Mouse (Mus musculus) lung, postnatal 36 days (tissue): Measurements from ENCODE around the gene Arpc5l.
A peak's percentile ranks its signal among the peaks of the same experiment; 100 is the strongest.

Source experiments
- DNase-seq: peaks from one replicate; pipeline ENCODE4 v3.0.0; 2022; ENCODE audit warnings: mixed read lengths

Gene Arpc5l

DNA sequence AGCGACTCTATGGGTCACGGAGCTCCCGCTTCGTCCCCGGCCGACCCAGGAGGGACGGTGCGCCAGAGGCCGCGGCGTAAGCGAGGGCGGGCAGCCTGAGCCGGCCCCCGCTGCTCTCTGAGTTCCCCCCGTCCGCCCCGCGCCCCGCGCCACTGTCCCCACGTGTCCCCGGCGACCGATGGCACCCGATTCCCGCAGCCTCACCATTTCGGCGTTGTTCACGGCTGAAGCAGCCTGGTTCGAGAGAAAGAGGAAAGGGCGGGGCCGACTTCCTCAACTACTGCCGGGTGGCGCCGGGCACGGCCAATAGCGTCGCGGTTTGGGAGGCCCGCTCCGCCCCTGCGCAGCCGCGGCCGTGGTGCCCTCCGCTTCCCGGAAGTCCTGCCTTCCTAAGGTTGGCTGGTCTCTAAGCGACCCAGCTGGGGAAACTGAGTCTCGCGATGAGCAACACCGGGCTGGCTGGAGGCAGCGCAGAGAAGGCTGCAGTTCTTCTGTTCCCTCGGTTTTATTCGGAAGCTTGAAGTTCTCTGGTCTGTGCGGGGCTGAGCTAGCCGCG, at the start of gene Arpc5l:
Gene Arpc5l (plus strand): TSS at position 469 of the 556 bp plus-strand sequence.
- DNase-seq = peak; percentile 96

DNA sequence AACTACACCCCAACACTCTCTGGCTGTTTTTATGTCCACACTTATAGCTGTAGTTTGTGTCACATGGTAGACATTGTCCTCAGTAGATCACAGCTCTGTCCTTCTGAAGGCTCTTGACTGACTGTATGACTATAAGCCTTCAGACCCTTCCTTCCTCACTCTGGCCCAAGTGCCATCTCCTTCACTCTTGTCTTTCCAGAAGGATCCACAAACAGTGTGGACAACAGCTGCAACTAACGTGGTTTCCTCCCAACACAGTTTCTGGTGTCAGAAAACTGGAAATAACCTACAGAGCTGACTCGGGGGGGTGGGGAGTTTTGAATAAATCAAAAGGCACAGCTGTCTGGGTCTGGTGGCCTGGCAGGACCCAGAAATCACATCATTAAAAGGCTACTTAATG, 49.1 kb upstream of the Arpc5l start:
- no peak for DNase-seq

DNA sequence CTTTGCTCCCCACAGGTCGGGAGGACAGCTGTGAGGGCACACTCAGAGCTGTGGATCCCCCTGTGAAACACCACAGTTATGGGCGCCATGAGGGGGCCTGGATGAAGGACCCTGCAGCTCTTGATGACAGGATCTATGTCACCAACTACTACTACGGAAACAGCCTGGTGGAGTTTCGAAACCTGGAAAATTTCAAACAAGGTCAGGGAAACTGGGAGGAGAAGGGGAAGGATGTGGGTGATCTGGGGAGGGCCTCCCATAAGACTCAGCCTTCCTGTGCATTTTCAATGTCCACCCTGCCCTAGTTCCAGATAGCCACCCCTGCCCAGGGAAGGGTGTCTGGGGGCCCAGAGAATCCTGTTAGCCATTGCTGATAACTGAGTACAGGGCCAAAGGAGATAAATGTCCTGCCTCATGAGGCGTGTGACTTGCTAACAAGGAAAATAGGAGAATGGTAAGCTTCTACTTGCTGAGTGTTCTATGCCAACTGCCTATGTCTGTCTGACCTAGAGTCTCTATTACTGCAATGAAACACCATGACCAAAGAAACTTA, 47.4 kb upstream of the Arpc5l start:
- DNase-seq = no peak

DNA sequence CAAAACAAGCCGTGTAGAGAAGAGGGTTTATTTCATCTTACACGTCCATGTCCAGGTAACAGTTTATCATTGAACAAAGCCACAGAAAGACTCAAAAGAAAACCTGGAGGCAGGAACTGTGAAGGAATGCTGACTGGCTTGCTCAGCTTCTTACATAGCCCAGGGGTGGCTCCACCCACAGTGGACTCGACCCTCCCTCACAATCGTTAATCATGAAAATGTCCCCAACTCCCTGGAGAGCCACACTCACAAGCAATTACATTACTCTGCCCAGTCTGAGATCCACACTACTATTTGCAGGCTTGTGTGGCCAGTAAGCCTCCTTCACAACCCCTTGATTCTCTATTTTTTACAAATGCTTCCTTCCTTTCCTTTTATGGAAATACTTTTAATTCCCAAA, 41.0 kb upstream of the Arpc5l start:
- no peak for DNase-seq

DNA sequence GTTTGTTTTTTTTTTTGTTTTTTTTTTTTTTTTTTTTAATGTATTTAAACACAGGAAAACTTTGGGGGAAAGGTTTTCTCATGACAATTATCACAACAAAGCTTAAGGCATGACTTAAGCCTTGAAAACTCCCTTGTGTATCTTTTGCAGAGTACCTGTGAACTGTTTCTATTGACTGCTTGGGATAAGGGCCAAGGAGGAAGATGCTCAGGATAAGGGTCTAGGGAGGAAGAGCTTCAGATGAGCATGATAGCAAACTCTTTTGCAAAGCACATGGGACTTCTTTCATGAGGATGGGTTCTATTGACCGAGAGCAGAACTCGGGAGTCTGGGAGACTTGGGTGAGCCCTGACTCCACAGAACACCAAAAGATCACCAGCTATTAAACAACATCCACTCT, 35.5 kb upstream of the Arpc5l start:
- DNase-seq = no peak

DNA sequence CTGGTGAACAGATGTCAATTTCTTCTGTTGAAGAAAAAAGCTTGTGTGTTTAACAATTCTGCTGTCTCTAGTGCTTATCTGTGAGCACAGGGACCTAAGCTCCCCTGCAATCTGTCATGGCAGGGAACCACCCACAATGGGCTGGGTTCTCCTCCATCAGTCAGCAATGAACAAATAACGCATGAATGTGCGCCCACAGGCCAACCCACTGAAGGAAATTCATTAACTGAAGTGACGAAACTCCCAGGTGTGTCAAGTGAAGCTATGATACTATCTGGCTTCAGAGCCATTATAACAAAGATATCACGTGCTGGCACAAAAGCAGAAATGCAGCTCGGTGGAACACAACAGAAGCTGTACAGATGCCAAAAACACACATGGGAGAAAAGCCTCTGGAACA, 35.1 kb upstream of the Arpc5l start:
- no peak for DNase-seq

DNA sequence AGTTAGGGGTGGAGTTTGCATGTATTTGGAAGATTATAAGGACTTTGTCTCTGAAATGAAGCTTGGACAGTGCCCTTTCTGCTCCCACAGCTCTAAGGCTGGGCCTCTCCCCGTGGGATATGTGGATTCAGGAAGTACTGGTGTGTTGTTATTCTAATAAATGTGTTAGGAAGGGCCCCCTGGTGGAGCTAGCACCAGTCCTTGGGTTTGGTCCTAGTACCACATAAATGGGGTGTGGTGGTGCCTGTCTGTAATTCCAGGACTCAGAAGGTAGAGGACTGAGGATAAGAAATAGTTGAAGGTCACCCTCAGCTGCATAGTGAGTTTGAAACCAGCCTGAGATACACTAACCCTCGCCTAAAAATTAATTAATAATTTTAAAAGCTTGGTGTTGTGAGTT, 31.9 kb upstream of the Arpc5l start:
- DNase-seq = peak; percentile 44

DNA sequence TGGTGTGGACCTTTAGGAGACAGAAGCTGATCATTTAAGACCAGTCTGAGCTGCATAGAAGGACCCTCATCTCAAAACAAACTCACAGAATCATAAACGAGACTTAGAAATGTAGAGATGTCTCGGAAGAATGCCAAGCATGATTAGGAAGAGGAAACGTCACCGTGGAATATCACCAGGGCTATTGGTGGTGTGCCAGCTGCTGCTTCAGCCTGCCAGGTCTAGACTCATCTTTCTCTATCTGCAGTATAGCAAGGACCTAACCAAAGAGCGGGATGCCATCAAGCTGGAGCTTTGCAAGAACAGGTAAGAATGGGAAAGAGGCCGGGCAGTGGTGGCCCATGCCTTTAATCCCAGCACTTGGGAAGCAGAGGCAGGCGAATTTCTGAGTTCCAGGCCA, 31.4 kb upstream of the Arpc5l start:
- DNase-seq = no peak

DNA sequence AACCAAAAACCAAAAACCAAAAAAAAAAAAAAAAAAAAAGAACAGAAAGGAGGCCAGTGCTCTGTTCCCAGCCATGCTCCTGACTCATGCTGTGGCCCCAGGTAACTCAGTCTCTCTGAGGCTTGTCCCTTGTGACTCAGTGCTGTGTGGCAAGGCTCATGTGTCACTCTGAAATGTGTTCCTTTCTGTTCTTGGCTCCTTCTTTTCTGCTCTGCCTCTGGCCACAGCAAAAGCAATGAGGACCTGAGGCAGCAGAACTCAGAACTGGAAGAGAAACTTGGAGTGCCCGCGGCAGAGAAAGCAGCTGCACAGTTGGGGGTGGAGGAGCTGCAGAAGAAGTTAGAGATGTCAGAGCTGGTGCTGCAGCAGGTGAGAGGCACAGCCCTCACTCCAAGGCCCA, 31.0 kb upstream of the Arpc5l start:
- no peak for DNase-seq

DNA sequence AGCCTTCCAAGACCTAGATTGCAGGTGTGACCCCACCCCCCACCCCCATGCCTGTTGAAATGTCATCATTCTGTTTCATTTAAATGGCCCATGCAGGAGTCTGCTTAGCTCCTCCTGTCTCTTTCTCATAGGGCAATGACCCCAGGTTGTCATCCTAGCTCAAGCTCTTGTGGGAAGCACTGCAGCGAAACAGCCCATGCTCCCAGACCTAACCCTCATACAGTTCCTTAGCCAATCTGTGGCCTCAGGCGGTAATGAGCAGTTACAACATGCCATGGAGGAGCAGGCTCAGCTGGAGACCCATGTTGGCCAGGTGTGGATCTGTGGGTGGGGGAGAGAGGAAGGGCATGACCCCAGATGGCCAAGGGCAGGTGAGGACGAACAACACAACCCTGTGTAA, 30.0 kb upstream of the Arpc5l start:
- no peak for DNase-seq

DNA sequence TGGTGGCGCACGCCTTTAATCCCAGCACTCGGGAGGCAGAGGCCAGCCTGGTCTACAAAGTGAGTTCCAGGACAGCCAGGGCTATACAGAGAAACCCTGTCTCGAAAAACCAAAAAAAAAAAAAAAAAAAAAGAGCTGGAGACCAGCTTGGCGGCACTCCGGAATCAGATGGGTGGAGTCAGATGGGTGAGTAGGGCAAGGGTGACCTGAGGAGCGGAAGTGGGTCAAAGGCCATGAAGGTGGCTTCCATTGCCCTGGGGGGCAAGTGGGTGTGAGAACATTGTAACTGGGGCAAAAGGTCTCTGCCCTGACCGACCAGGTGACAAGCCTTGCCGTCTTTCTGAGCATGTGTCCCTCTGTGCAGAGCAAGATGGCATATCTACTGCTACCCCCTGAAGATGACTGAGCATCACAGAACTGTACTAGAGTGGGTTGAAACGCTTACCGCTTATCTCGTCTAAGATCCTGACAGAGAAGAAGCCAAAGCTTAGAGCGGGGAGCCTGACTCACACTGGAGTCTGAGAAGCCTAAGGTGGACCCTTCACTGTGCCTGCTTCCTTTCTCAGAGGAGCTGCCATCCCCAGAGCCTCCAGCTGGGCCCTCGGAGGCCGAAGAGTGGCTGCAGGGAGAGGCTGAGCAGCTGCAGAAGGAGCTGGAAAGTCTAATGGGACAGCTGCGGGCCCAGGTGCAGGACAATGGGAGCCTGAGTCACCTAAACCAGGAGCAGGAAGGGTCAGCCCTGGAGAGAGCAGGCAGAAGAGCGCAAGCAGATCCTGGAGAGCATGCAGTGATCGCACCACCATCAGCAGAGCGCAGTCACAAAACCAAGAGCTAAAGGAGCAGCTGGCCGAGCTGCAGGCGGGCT, 29.0 kb upstream of the Arpc5l start:
- no peak for DNase-seq

DNA sequence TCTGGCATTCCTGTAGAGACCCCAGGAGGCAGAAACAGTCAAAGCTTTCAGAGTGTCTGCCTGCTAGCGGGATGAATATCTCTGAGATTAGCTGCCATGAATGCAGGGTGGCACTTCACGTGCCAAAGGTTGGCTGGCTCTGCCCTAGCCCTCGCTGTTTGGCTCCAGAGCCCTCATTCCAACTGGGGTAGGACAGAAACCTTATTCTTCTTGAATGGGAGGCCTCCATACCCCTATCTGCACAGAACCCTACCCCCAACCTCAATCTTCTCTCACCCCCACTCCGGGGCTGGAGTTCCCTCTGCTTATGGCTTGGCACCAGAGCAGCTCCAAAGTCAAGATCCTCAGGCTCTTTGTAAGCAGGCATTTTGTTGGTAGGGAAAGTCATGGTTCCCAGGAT, 27.3 kb upstream of the Arpc5l start:
- DNase-seq = no peak

DNA sequence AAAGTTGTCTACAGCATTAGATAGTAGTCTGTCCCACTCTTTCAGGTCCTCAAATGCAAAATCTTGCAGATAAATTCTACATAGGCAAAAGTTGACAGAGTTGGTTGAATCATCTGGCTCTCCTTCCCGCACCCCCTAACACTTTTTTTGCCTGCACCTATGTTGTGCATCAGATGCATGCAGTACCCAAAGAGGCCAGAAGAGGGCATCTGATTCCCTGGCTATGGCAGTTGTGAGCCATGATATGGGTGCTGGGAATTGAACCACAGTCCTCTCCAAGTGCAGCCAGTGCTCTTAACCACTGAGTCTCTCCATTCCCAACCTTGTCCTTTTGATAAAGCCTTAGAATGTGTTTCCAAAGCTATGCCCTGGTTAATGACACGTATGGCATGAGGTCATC, 21.7 kb upstream of the Arpc5l start:
- DNase-seq = no peak

DNA sequence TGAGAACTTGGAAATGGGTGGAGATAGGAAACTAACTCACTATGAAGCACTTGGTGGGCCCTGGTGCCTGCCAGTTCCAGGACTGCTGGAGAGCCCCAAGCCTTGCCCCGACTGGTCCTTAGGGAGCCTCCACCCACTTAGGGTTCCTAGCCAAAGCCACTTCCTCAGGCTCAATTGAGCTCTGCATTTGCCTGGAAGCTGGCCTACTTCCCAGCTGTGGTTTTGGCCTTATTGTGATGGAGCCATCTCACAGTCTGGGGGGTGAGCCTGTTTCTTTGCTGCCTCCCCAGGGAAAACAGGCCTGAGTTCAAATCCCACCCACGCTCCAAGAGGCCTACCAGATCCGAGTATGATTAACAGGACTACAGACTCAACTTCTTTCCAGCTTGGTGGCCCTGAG, 18.6 kb upstream of the Arpc5l start:
- DNase-seq = peak; percentile 83

DNA sequence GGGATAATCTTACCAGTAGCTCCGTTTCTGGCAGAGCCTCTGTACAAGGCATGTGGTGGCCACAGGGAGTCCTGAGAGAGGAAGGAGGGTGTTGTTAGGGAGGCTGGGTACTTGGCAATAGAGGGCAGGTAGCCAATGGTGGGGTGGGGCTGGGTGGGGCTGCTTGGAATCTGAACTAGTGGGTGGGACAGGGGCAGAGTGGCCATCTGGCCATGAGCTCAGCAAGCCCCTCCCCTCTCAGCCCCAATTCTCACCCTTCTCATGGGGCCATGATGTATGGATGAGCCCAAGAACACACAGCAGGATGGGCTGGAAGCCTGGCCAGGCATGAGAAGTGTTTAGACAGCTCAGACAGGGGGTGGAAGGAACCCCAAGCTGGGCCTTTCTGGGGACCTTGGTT, 17.8 kb upstream of the Arpc5l start:
- no peak for DNase-seq

DNA sequence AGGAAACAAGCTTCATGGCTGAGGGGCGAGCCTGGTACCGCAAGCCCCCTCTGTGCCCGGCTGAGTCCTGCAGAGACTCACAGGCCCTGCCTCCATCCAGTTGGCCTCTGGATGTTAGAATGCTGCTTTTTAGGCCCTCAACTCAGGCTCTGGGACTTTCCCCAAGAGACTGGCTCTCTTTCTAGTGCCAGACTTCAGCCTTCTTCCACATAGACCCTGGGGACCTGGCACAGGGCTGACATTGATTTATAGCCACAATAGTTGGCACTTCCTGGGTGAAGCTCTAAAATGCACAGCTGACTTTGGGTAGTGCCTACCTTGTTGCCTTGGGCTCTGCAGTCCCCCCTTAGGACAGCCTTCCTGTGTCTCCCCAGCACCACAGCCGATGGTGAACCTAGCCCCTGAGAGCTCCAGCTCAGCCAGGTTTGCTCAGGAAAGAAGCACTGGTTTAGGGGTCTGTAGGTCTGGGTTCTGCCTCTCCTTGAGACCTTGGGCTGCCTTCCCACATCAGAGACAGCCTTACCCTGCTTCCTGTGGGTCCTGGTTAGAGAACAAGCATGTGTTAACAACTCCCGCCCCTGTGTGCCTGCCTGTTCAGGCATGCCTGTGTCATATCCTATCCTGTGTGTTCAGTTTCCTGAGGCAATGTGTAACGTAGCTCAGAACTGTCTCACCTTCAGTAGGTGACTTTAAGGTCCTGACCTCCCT, 17.2 kb upstream of the Arpc5l start:
- no peak for DNase-seq

DNA sequence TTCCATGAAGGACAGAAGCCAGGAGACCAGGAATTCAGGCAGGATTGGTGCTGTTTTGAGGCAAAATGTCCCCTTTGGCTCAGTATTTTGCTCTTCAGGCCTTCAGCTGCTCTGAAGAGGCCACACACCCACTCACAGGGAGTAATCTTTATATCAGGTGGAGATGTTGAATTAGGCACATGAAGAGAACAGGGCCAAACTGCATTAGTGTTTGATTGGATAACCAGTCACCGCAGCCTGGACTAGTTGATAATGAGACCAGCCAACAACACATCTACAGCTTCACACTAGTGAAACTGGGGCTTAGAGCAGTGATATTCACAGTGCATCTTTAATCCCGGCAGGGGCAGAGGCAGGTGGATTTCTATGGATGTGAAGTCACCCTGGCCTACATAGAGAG, 16.2 kb upstream of the Arpc5l start:
- DNase-seq = no peak

DNA sequence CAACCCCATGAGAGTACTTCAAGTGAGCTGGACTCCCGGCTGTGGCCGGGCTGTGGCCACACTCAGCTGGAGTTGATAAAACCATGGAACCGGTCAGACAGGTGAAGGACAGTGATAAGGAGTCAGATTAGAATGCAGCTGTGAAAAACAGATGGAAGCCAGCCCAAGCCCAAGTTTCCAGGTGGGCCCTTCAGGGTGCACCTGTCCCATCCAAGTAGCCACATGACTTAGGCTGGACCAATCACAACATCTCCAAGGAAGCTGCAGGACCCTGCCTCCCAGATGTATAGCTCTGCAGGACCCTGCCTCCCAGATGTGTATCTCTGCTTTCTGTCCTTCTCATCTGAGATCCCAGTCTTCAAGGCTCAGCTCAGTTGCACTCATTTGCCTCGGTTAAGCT, 13.1 kb upstream of the Arpc5l start:
- no peak for DNase-seq

DNA sequence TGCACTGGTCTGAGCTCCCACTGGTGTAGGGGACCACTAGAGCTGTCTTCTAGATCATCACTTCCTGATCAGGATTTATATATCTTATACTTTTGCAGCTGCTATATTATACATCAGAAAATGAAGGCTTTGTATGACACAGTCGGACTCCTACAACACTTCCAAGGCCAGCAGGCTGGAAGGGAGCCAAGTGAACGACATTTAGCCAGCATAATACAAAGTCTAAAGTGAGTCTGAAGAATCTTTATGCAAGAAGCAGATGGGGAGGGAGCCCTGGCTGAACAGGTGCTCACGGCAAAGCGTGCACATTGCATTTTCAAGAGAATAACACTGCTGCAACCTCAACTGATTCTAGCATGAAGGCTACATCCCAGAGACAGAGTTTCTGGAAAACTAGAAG, 12.7 kb upstream of the Arpc5l start:
- no peak for DNase-seq

DNA sequence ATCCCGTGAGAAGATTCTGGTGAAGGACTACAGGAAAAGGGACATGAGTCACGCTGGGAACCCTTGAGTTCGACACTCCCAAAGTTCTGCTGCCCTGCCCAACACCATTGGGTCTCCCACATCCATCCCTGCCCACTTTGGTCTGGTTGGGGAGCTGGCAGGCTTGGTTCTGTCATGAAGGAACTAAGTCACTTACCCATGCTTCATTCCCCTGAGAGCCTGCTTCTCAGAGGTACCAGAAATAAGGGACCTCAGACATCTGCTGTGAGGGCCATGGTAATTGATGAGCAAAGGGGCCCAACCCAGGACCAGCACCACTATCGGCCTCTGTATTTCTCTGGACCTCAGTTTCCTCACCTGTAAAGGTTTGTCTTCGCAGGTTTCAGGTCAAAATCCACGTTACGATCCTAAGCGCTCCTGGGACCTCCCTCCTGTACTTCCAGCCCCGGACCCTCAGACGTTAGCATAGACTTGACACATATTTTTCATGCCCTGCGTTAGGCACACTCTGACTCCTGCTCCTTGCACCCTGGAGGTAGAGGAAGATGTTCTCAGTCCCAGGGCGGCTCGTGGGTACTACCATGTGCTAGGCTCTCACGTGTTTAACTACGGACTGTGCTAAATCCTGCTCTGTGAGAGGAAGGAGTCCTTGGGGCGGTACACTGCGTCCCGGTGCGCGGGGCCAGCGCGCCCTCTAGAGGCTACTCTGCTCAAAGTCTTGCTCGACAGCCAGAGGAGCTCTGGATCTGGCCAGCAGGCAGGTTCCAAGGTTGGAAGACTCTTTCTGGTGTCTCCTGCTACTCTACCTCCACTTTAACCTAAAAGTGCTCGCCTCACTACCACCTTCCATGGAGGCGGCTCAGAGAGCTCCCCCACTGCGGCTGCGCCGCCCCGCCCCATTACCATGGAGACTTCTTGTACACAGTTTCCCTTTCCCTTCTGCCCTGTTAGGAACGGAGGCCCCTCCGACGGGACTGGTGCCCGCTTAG, 7.5 kb upstream of the Arpc5l start, which contains the start of gene Wdr38:
Gene Wdr38 (plus strand): TSS at position 91 of the 989 bp plus-strand sequence.
- peak; percentile 94 for DNase-seq

DNA sequence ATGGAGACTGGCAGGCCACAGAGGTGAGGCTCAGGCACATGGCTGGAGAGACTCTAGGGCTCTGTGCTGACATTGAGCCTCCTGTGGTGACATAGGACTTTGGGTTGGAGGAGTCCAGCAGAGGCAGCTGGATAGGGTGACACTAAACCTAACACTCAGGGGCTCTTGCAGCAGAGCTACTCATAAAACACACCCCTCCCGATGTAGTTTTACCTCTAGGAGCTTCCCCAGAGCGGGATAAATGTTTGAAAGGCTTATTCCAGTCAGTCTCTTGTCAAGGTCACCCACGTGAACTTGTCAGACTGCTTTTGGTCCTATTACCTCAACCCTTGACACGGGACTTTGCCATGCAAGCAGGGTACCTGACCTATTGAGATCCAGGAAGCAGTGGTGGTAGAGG, 5.8 kb upstream of the Arpc5l start:
- no peak for DNase-seq

DNA sequence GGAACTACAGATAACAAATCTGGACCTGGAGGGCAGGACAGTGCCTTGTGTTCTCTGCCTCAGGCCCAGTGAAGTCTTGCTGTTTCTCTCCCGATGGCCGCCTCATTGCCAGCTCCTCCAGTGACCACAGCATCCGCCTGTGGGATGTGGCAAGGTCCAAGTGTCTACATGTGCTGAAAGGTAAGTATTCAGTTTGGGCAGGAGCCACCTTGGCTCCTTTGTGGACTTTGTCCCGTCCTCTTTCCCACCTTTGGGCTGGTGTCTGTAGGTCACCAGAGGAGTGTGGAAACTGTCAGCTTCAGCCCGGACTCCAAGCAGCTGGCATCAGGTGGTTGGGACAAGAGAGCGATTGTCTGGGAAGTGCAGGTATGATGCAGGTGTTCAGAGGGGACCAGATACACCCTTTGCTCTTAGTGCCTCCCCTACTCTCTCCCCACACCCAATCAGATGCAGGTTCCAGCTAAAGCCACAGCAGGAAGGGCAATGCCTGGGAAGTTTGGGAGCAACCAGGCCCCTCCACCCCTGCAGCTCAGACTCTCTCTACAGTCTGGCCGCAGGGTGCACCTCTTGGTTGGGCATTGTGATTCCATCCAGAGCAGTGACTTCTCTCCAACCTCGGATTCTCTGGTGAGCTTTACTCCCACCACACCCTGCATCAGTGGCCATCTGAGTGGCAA, 5.1 kb upstream of the Arpc5l start:
- DNase-seq = no peak
